Mouse (Mus musculus) brain, embryonic 14.5 days (tissue): ENCODE data around the gene Mfn2. TPM values are rescaled to one million over a fixed set of nuclear protein-coding genes. Genes with fewer than 3 reads are reported as not detected.
"Not testable (repeated sequence)": the region's sequence is repeated elsewhere in the genome, so short reads cannot be mapped to it uniquely, and the experiment has no call there.

Experiments used
- DNase-seq: peaks from one replicate; pipeline ENCODE4 v3.0.0-alpha.2; 2011; ENCODE audit warnings: low read depth
- CTCF ChIP-seq: fragments of 200-500 bp; IDR thresholded peaks from 2 replicates; pipeline ENCODE4 v1.5.1; 2012; ENCODE audit warnings: inconsistent platforms, mild to moderate bottlenecking, moderate library complexity, borderline replicate concordance; ENCODE audit not compliant: insufficient read depth, insufficient read length; ENCODE audit errors: extremely low read depth
- POLR2A ChIP-seq: fragments of 200-500 bp; IDR thresholded peaks from 2 replicates; pipeline ENCODE4 v1.6.1; 2012; ENCODE audit warnings: mild to moderate bottlenecking, inconsistent platforms, borderline replicate concordance; ENCODE audit not compliant: poor library complexity, insufficient read depth, insufficient read length, severe bottlenecking; ENCODE audit errors: extremely low read depth
- polyA plus RNA-seq: library from polyadenylated mRNA; depleted of rRNA; stranded (reverse); fragments of >200 nt; gene quantifications from 2 replicates; pipeline ENCODE4 v1.2.3, GENCODE M21; 2012

Mfn2 gene
- polyA plus RNA-seq, 1 experiment, result 84.6 TPM

DNA sequence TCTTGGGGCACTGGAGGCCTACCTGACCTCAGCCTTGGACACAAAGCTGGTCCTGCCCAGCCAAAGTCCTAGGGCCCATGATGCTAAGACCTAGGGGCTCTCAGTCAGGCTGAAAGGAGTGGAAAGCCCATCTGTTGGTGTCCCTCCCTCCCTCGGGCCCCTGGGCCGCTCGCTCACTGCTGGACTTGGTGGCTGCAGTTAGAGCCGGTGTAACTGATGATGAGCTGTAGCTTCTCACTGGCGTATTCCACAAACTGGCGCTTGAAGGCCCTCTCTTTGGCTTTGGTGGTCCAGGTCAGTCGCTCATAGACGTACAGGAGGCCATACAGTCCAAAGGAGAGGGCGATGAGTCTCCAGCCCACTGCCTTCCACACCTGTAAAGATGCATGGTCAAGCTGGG, 26.0 kb downstream of the Mfn2 start:
- TF ChIP-seq POLR2A (no peak), CTCF (no peak)
- DNase-seq, result no peak

DNA sequence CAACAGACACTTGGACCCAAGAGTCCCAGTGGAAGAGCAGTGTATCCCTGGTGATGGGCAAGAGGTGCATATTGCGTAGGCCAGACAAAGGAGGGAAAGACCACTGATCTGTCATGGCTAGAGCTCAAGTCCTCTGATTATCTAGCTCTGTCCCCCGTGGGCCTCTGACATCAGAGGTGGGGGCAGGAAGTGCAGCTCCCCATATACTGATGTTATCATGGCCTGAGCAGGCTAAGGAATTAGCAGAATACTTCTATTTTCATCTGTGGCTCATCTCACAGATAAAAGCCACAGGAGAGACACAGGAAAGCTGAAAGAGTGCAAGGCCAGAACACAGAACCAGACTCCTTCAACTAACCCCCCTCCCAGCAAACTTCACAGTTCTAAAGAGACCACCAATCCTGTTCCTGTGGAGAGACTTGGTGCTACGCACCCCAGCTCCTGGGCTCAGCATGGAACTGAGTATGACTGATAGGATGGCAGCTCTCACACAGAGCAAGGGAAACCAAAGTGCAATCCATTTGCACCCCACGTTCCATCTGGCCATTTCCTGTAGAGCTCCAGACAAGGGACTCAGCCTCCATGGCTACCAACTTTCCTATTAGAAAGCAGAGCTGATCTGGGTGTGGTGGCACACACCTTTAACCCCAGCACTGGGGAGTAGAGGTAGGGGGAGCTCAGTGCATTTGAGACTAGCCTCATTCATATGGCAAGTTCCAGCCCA, 28.5 kb downstream of the Mfn2 start:
- DNase-seq, result no peak
- TF ChIP-seq CTCF, result no peak
- no peak for TF ChIP-seq POLR2A

DNA sequence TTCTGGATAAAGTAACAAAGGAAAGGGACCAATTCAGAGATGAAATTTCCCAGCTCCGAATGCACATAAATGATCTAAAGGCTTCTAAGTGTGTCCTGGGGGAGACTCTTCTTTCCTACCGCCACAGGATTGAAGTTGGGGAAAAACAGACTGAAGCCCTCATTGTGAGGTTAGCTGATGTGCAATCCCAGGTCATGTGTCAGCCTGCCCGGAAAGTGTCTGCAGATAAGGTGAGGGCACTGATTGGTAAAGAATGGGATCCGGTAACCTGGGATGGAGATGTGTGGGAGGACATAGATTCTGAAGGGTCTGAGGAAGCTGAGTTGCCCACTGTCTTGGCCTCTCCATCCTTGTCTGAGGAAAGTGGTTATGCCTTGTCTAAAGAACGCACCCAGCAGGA, 35.3 kb downstream of the Mfn2 start:
- no peak for DNase-seq
- TF ChIP-seq CTCF, result no peak
- TF ChIP-seq POLR2A, result no peak

DNA sequence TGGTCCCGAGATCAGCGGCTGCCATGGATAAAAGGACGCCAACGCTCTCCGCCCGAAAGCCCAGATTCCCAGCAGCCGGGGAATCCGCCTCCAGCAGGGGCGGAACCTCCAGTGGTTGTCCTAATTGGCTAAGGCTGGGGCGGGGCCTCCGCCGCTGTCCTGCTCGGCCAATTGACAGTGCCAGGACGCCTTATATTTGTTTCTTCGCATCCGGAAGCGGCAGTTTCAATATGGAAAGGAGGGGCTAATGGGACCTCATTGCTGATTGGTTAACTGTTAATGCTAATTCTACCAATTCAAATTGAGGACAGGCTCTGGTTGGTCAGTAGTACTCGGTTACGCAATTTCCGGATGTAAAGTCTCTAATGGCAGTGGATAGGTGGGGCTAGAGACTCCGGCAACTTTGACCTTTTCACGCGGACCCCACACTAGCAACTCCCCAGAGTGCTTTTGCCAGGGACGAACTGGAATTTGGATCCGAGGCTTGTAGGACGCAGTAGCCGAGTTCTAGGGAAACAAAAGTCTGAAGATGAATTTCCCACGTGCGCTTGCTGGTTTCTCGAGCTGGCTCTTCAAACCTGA, 36.0 kb downstream of the Mfn2 start, which contains the start of the genes Miip and Fv1:
Miip (minus strand) TSS at position 367 of the 582 bp plus-strand sequence.
Fv1 (plus strand) TSS at position 530 of the 582 bp plus-strand sequence.
- TF ChIP-seq CTCF (0 out of 2 replicates have a peak, but pooled peaks have one; percentile 5), POLR2A (peak; percentile 49; the same call in 1 of the 2 replicates)
- DNase-seq, result peak; percentile 99

DNA sequence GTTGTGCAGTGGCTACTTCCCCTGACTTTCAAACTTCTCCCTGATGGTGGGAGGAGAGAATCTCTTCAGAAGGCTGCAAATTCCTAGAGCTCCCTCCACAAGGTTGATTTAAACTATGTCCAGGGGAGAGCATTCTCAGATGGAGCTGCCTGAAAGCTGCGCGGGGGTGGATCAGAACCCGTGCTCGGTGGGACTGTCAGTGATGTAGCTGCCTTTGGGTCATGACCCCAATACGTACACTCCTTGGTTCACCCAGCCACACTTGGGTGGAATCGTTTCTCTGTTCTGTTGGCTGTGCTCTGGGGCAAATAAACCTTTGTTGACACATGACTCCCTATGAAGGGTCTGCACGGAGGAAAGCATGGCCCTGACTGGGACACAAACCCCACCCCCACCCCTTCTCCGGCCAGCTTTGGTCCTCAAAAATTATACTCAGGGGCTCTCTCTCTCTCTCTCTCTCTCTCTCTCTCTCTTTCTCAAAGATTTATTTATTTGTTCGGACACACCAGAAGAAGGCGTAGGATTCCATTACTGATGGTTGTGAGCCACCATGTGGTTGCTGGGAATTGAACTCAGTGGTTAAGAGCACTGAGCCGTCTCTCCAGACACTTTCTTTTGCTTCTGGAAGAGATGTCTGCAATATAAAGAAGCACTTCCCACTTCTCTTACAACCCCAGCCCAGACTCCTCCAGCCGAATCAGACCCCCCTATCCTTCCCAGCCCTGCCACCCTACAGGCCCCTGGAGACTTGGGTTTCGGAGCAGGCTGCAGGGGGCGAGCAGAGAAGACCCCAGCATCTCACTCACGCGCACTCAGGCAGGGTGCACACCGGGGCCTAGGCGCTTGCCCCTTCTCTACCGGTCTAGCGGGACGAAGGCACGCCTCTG, 36.7 kb downstream of the Mfn2 start:
- DNase-seq, result no peak
- TF ChIP-seq CTCF, result no peak; the same call in 1 of the 2 replicates
- no peak for TF ChIP-seq POLR2A

DNA sequence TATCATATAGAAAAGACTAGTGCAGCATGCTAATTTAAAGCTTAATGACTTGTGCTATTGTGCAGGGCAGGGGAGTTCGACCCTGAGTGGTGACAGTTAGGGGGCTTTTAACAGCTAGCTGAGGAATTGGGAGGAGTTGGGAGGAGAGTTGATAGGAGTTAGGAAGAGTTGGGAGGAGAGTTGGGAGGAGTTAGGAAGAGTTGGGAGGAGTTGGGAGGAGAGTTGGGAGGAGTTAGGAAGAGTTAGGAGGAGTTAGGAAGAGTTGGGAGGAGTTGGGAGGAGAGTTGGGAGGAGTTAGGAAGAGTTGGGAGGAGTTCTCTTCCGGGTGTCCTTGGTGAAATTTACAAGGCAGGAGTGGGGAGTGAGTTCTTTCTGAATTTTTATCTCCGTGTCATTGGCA, 37.7 kb downstream of the Mfn2 start:
- DNase-seq, result not testable (repeated sequence)

DNA sequence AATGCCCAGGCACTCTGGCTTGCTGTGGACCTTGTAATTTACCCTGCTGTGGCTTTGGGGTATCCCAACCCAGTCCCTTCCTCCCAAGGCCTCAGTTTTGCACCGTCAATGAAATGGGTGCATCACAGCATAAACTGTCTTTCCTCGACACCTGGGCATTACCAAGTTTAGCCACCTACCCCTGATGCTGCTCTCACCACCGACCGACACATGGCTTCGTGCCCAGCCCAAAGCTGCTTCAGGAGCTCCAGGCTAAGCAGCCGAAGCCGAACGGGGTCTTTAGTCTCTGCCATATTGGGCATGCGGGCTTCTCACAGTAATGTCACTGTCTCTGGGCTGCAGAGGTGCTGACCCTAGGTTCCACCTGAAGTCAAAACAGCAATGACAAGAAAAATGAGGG, 38.4 kb downstream of the Mfn2 start:
- DNase-seq, result no peak
- no peak for TF ChIP-seq POLR2A
- TF ChIP-seq CTCF, result no peak

DNA sequence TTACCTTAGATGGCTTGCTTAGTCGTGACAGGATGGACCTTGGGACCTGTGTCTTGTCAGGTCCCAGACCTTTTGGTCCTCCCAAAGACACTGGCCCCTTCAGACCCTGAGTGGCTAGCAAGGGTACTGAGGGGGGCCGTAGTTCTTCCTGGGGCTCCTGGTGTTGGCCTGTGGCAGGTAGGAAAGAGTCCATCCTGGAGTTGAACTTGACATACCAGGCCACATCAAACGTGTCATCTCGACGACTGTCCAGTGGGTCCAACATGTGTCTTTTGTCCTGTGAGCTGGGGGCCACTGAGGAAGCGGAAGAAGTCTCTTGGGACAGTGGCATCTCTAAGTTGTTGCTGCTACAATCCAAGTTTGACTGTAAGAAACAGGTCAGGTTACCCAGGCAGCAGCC, 38.9 kb downstream of the Mfn2 start:
- TF ChIP-seq CTCF, result no peak
- TF ChIP-seq POLR2A, result no peak
- DNase-seq, result no peak

DNA sequence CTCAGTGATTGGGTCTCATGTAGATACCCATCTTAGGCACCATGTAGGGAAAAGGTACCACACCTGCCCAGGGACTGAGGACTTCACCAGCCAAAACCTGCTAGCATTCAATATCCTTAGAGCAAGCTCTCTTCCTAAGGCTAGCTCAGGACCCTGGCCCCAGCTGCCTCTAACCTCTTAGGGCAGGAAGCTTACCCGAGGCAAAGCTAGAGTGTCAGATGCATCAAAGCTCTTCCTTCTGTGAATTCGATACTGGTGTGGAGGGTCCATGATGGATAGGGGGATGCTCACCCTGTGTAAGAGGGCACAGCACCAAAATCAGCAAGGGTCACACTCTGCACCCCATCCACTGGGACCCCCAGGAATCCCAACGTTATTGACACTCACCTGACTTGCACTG, 42.5 kb downstream of the Mfn2 start:
- TF ChIP-seq POLR2A (no peak), CTCF (no peak)
- DNase-seq, result no peak

DNA sequence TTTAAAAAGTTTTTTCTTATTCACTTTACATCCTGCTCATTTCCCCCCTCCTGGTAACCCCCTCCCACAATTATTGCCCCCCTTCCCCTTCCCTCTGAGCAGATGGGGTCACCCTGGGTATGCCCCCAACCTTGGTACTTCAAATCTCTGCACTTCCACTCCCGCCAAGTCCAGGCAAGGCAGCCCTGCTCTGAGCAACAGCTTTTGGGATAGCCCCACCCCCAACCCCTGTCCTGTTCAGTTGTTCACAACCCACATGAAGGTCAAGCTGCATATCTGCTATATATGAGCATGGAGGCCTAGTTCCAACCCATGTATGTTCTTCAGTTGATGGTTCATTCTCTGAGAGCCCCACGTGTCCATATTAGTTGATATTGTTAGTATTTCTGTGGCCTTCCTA, 53.7 kb downstream of the Mfn2 start:
- no peak for DNase-seq
- TF ChIP-seq CTCF (no peak), POLR2A (no peak)

DNA sequence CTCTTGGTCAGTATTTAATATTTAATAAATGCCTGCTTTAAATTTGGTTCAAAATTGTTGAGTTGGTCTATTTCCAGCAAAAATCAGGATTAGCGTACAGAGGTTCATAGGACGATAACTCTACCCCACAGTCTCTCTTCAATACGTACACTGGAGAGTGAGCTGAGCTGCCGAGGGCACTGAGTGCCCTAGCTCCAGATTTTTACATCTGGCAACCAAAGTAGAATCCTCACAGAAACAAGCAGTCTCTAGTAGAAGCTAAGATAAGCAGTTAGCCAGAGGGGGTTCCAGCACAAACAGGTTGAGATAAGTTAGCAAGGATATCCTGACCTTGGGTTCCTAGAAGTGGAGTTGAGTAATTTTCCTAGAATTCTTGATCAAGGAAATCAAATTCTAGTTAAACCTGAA, 55.9 kb downstream of the Mfn2 start:
- TF ChIP-seq POLR2A, result no peak
- no peak for TF ChIP-seq CTCF
- no peak for DNase-seq

DNA sequence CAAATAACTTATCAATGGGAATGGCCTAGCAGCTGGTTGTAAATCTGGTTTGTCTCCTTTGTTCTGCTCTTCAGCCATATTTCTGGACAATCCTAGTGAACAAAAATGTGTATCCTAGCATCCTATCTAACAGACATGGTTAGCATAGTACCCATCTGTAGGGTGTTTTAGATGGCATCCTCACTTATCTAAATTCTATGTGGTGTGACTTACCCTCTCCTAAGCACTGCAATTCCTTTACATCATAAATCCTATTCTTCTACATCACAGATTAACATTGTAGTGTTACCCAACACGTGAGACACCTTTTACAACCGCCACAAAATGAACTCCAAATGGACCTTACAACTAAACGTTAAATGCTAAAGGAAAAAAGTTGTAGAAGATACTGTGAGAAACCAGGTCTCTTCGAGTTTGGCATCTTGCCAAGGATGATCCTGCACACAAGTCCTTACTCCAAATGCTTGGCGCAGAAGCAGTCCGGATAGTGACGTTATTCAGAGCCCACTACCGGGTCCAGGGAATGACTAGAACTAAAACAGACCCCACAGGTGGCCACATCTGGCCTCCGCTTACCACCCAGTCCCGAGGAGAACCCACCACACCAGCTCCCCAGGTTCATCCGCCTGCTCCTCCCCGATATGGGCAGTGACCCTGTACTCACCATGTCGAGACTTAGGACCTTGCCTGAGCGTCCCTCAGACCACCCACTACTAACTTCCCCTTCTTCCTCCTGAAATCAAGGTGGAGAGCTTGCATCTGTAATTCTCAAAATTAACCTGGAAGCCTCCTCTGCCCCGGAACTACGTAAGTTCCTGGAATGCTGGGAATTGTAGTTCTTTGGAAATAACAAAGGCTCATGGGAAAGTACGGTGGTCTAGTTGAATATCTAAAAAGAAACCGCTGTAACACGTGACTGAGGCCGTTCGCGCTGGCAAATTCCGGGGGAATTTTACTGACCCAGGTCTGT, 56.6 kb downstream of the Mfn2 start, which contains the start of gene Zfp933:
Zfp933 (minus strand) TSS at position 753 of the 970 bp plus-strand sequence.
- DNase-seq, result peak; percentile 97
- TF ChIP-seq POLR2A, result no peak
- no peak for TF ChIP-seq CTCF
